Mouse (Mus musculus): ENCODE data around the gene Sash3. TPM values are rescaled to one million over a fixed set of nuclear protein-coding genes. Genes with fewer than 3 reads are reported as not detected.

The Sash3 gene
- polyA plus RNA-seq, 1 experiment from 2014 or later, result 1.7 TPM

DNA sequence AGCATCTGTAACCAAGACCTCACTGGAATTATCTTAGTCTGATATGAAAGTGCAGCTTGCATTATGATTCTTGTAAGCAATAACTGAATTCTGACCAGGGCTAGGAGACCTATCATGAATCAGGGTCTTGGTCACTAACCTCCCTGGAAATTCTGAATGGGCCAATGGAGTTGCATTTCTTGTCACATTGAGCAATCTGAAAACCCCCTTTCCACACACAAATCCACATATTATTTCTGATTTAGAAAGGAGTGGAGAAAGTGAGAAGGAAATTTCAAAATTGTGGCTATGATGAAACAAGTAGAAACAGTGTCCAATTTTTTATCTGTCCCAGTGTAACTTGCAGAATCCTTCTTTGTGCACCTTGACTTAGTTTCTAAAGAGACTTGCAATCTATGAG is 26.9 kb upstream of the Sash3 start:
- no peak for ATAC-seq (ENCODE audit: low FRiP score, low TSS enrichment)
- no peak overlapping the region for H3K27ac ChIP-seq (ENCODE audit: low read length)
- no peak overlapping the region for H3K4me3 ChIP-seq (ENCODE audit: low read length)
- H3K36me3 ChIP-seq (ENCODE audit: insufficient read depth, low read length), result no peaks in the 10 kb centered on the region
- H3K27me3 ChIP-seq (ENCODE audit: insufficient read depth, low read length), result peaks cover 10% of the 10 kb centered on the region; the same call in 1 of the 2 replicates
- H3K4me1 ChIP-seq (ENCODE audit: insufficient read depth, low read length), result no peaks in the 10 kb centered on the region
- H3K9ac ChIP-seq (replicated peaks; ENCODE audit: low read length), result no peak overlapping the region
- H3K4me2 ChIP-seq (replicated peaks; ENCODE audit: low read depth, low read length), result no peak overlapping the region
- no peaks in the 10 kb centered on the region for H3K9me3 ChIP-seq (ENCODE audit: low read length)

DNA sequence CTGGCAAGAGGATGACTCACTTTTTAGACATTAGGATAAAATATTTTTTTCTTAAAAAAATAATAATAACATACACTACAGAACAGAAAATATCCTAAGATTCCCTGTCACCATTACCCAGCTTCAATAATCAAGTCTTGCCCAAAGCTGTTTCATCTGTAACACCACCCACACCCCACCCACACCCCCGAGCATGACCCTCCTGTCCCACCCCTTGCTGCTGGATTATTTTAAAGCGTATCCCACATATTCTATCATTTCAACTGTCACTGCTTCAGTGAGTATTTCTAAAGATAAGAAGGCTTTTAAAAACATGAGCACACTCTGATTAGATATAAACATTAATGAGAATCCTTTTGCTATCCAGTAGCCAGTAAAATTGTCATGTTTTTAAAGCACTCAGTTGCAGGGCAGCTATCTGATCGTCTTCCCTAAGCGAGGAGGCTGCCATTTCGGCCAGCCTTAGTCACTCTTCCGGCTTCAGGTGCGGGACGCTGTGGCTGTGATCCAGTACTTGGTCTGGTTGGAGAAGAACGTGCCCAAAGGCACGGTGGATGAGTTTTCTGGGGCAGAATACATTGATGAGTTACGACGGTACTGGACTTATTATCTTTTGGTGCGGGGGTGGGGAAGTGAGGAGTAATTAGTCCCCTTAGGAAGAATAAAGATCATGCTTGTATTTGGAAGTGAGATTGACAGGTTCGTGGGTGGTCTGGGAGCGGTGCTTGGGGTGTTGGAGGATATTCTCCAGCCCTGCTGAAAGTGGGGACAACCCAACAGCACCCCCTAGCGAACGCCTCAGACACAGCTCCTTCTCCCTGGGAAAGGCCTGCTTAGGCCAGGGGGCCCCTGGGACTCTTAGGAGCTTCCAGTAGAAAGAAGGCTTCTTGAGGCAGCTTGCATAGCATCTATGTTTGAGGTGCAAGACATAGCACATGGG is 21.8 kb upstream of the Sash3 start:
- Histone ChIP-seq H3K27ac (ENCODE audit: low read length) (no peak overlapping the region), H3K9me3 (ENCODE audit: low read length) (no peaks in the 10 kb centered on the region), H3K9ac (replicated peaks; ENCODE audit: low read length) (no peak overlapping the region), H3K27me3 (ENCODE audit: insufficient read depth, low read length) (0 out of 2 replicates have a peak, but pooled peaks cover 3% of the 10 kb centered on the region), H3K4me1 (ENCODE audit: insufficient read depth, low read length) (0 out of 2 replicates have a peak, but pooled peaks cover 4% of the 10 kb centered on the region), H3K4me3 (ENCODE audit: low read length) (no peak overlapping the region), H3K36me3 (ENCODE audit: insufficient read depth, low read length) (no peaks in the 10 kb centered on the region), H3K4me2 (replicated peaks; ENCODE audit: low read depth, low read length) (peak overlapping the region; percentile 25; the same call in 1 of the 2 replicates)
- 0 out of 2 replicates have a peak, but pooled peaks have one; percentile 63 for ATAC-seq (ENCODE audit: low FRiP score, low TSS enrichment)
- 31% methylated on average over 17 of the region's 17 CpGs for WGBS

DNA sequence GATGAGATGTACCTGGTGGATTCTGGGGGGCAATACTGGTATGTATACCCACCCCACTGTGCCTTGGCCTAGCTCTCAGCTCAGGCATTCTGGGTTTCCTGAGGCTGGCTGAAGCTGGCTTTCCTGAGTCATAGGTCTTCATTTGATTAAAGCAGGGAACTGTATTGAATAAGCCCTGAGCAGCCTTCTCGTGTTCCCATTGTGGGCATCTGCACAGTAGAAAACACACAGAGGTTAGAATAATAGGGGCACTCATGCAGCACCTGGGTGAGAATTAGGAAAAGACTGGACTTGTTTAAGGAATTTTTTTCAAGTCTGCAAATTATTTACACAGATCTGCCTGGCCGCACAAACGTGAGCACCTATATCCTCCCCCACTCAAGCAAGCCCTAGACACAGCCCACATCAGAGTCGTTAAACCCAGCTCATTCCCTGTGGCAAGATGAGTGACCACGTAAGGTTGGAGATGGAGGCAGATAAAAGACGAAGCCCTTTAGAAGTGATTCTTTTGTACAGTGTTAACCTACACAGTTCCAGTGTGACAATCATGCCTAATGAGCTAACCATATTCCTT is 19.2 kb upstream of the Sash3 start:
- 52% methylated on average over 6 of the region's 6 CpGs for WGBS
- ATAC-seq (ENCODE audit: low FRiP score, low TSS enrichment), result peak; percentile 79
- 0 out of 2 replicates have a peak, but pooled peaks cover 4% of the 10 kb centered on the region for H3K4me1 ChIP-seq (ENCODE audit: insufficient read depth, low read length)

DNA sequence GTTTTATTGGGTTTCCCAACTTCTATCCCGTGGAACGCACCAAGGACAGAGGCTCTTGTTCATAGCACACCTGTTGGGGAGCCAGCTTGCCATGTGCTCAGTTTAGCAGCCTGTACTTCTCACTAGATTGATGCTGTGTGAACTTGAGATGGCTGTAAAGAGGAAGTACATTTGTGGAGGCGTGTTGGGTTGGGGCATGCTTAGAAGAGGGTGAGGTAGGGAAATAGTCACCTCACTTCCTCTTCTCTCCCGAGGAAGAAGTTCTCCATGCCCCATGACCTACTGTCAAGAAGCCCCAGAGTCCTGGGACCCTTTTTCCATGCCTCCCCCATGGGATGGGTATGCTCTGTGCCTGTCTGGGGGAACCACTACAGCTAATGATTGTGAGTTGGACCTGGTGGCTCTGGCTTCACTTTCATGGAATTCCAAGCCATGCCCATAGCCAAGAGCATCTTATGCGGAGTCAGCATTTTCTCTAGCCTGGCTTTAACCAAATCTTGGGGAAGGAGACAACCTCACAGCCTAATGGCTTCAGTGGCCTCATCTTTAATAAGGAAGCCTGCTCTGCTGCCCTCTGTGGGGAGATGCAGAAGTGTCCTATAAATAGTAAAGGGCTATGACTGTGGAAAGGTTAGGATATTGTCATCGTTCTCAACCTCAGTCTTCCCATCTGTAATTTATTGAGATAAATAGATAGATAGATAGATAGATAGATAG is 18.6 kb upstream of the Sash3 start:
- H3K27ac ChIP-seq (ENCODE audit: low read length), result no peak overlapping the region
- no peak overlapping the region for H3K9ac ChIP-seq (replicated peaks; ENCODE audit: low read length)
- WGBS, result 75% methylated on average over 6 of the region's 6 CpGs
- no peaks in the 10 kb centered on the region for H3K9me3 ChIP-seq (ENCODE audit: low read length)
- H3K4me3 ChIP-seq (ENCODE audit: low read length), result no peak overlapping the region
- H3K27me3 ChIP-seq (ENCODE audit: insufficient read depth, low read length), result no peaks in the 10 kb centered on the region
- H3K36me3 ChIP-seq (ENCODE audit: insufficient read depth, low read length), result no peaks in the 10 kb centered on the region
- H3K4me1 ChIP-seq (ENCODE audit: insufficient read depth, low read length), result 0 out of 2 replicates have a peak, but pooled peaks cover 4% of the 10 kb centered on the region
- no peak overlapping the region for H3K4me2 ChIP-seq (replicated peaks; ENCODE audit: low read depth, low read length)
- ATAC-seq (ENCODE audit: low FRiP score, low TSS enrichment), result peak; percentile 43

More for the DNA sequence above, 19.2 kb upstream of the Sash3 start:
- H3K27ac ChIP-seq (ENCODE audit: low read length), result peak overlapping the region; percentile 39; the same call in 1 of the 2 replicates
- H3K9ac ChIP-seq (replicated peaks; ENCODE audit: low read length), result no peak overlapping the region
- no peak overlapping the region for H3K4me2 ChIP-seq (replicated peaks; ENCODE audit: low read depth, low read length)
- H3K9me3 ChIP-seq (ENCODE audit: low read length), result no peaks in the 10 kb centered on the region
- H3K27me3 ChIP-seq (ENCODE audit: insufficient read depth, low read length), result no peaks in the 10 kb centered on the region
- H3K36me3 ChIP-seq (ENCODE audit: insufficient read depth, low read length), result no peaks in the 10 kb centered on the region
- H3K4me3 ChIP-seq (ENCODE audit: low read length), result no peak overlapping the region

DNA sequence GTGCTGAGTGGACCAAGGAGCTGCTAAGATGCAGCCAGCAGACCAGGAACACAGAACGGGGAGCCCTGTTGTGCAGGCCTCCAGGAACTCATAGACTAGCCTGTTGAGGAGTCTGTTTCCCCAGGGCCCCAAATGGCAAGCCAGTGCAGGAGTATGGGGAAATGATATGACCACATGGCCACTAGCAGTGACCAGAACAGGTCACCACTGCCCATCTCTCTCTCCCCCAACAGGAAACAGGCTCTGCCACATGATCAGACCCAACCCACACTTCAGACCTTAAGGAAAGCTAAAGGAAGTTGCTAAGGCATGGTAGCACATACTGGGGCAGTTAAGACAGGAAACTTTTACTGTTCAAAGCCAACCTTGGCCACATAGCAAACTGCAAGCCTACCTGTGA is 17.1 kb upstream of the Sash3 start:
- Histone ChIP-seq H3K27me3 (ENCODE audit: insufficient read depth, low read length) (no peaks in the 10 kb centered on the region), H3K4me3 (ENCODE audit: low read length) (no peak overlapping the region), H3K27ac (ENCODE audit: low read length) (no peak overlapping the region), H3K9me3 (ENCODE audit: low read length) (no peaks in the 10 kb centered on the region), H3K9ac (replicated peaks; ENCODE audit: low read length) (no peak overlapping the region), H3K4me1 (ENCODE audit: insufficient read depth, low read length) (0 out of 2 replicates have a peak, but pooled peaks cover 4% of the 10 kb centered on the region), H3K4me2 (replicated peaks; ENCODE audit: low read depth, low read length) (no peak overlapping the region), H3K36me3 (ENCODE audit: insufficient read depth, low read length) (no peaks in the 10 kb centered on the region)
- 50% methylated on average over 1 of the region's 1 CpGs for WGBS
- no peak for ATAC-seq (ENCODE audit: low FRiP score, low TSS enrichment)

DNA sequence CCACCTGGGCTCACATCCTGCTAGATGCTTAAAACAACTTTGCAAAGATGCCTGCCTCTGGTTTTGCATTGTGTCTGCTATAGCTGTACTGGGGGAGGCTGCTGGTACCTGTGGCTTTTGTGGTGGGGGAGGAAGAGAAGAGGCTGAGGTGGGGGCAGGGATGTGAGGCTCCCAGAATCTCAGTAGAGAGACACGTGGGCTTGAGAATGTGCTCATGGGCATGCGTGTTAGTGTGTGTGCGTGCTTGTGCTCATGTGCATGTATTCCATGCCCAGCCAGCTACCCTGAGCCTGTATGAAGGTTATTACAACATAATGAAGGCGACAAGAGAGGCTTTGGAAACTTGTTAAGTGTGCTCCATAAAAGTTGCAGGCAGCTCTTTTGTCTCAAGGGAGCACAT is 9.3 kb upstream of the Sash3 start:
- H3K27me3 ChIP-seq (ENCODE audit: insufficient read depth, low read length), result no peaks in the 10 kb centered on the region; the same call in 1 of the 2 replicates
- no peaks in the 10 kb centered on the region for H3K9me3 ChIP-seq (ENCODE audit: low read length)
- H3K4me3 ChIP-seq (ENCODE audit: low read length), result no peak overlapping the region
- no peak overlapping the region for H3K27ac ChIP-seq (ENCODE audit: low read length)
- WGBS, result 78% methylated on average over 4 of the region's 4 CpGs
- no peak overlapping the region for H3K4me2 ChIP-seq (replicated peaks; ENCODE audit: low read depth, low read length)
- no peaks in the 10 kb centered on the region for H3K36me3 ChIP-seq (ENCODE audit: insufficient read depth, low read length)
- H3K4me1 ChIP-seq (ENCODE audit: insufficient read depth, low read length), result no peaks in the 10 kb centered on the region
- ATAC-seq (ENCODE audit: low FRiP score, low TSS enrichment), result no peak
- no peak overlapping the region for H3K9ac ChIP-seq (replicated peaks; ENCODE audit: low read length)

DNA sequence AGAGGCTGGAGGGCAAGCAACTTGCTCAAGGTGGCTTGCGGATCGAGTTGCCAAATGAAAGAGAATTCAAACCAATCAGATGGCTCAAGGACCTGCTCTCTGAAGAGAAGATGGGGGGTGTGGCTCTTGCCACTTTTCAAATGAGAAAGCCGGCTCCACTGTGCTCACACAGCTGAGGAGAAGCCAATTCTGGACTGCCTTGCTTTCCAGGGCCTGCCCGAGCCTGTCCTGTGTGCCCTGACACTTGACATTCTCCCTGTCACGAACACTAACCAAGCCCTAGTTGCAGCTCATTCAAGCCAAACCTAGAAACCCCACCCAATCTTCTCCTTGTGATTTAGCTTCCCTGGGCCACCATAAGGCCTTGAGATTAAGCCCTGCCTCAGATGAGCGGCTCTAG is 8.2 kb upstream of the Sash3 start:
- no peak overlapping the region for H3K27ac ChIP-seq (ENCODE audit: low read length)
- no peaks in the 10 kb centered on the region; the same call in 1 of the 2 replicates for H3K27me3 ChIP-seq (ENCODE audit: insufficient read depth, low read length)
- no peak overlapping the region for H3K9ac ChIP-seq (replicated peaks; ENCODE audit: low read length)
- no peaks in the 10 kb centered on the region for H3K36me3 ChIP-seq (ENCODE audit: insufficient read depth, low read length)
- 67% methylated on average over 6 of the region's 6 CpGs for WGBS
- no peak for ATAC-seq (ENCODE audit: low FRiP score, low TSS enrichment)
- no peak overlapping the region for H3K4me2 ChIP-seq (replicated peaks; ENCODE audit: low read depth, low read length)
- H3K4me1 ChIP-seq (ENCODE audit: insufficient read depth, low read length), result no peaks in the 10 kb centered on the region
- no peaks in the 10 kb centered on the region for H3K9me3 ChIP-seq (ENCODE audit: low read length)
- no peak overlapping the region for H3K4me3 ChIP-seq (ENCODE audit: low read length)

DNA sequence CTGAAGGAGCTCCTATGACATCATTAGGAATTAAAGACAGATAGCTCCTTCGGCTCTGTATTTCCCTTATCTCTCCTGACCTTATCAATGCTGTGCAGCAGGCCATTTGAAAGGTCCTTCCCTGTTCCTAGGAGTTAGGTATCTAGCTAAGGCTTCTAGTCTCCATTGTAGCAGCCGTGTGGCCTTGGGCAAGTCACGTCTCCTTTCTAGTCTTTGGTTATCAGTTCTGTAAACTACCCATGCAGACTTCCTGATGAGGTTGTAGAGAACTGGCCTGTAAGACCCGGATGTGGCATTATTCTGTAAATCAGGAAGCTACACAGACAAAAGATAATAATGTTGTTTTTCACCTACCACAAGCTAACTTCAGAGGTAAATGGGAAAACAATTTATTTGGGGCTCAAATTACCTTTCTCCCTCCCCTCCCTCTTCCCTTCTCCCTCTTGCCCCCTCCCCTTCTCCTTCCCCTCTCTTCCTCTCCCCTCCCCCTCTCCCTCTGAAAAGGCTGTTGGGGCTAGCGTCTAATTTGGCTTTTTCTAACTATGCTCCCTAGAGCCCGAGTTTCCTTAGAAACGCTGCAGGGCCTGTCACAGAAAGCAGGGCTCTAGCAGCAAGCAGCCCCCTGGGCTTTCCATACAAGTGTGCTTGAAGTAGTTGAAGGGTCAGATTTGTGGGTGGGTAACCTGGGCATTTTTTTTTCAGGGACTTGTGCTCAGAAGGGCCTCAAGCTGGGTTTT is 7.5 kb upstream of the Sash3 start:
- no peak overlapping the region for H3K4me3 ChIP-seq (ENCODE audit: low read length)
- H3K9me3 ChIP-seq (ENCODE audit: low read length), result no peaks in the 10 kb centered on the region

More for the DNA sequence above, 7.5 kb upstream of the Sash3 start:
- Histone ChIP-seq H3K4me1 (ENCODE audit: insufficient read depth, low read length) (no peaks in the 10 kb centered on the region), H3K36me3 (ENCODE audit: insufficient read depth, low read length) (no peaks in the 10 kb centered on the region), H3K27ac (ENCODE audit: low read length) (no peak overlapping the region), H3K27me3 (ENCODE audit: insufficient read depth, low read length) (no peaks in the 10 kb centered on the region; the same call in 1 of the 2 replicates), H3K9ac (replicated peaks; ENCODE audit: low read length) (no peak overlapping the region), H3K4me2 (replicated peaks; ENCODE audit: low read depth, low read length) (no peak overlapping the region)
- no peak for ATAC-seq (ENCODE audit: low FRiP score, low TSS enrichment)
- WGBS, result 51% methylated on average over 7 of the region's 7 CpGs

Data from kidney, embryonic 16.5 days (tissue).